Mouse (Mus musculus) lung, embryonic 16.5 days (tissue): ENCODE data around the gene Pias4. TPM values are rescaled to one million over a fixed set of nuclear protein-coding genes. Genes with fewer than 3 reads are reported as not detected.

Source experiments
- ATAC-seq: fragments of 200-750 bp; cut with Nextera tagmentation; 2 replicates; pipeline ENCODE4 v1.8.0; 2017; ENCODE audit warnings: low read depth, mild to moderate bottlenecking, moderate library complexity
- H3K27ac ChIP-seq: fragments of 300-500 bp; sonication (generic); 2 replicates; pipeline ENCODE4 v1.5.1; 2014; ENCODE audit warnings: mild to moderate bottlenecking, control low read depth, low read length
- H3K27me3 ChIP-seq: fragments of 300-500 bp; sonication (generic); 2 replicates; pipeline ENCODE4 v1.6.1; 2014; ENCODE audit warnings: low read depth, low read length, mixed read lengths; ENCODE audit not compliant: control insufficient read depth, insufficient read depth
- H3K36me3 ChIP-seq: fragments of 300-500 bp; sonication (generic); 2 replicates; pipeline ENCODE4 v1.6.1; 2014; ENCODE audit warnings: low read length; ENCODE audit not compliant: control insufficient read depth, insufficient read depth
- H3K4me1 ChIP-seq: fragments of 300-500 bp; sonication (generic); replicated peaks from 2 replicates; pipeline ENCODE4 v1.6.1; 2014; ENCODE audit warnings: low read length, mixed read lengths; ENCODE audit not compliant: control insufficient read depth, insufficient read depth
- H3K4me2 ChIP-seq: fragments of 300-500 bp; sonication (generic); 2 replicates; pipeline ENCODE4 v1.6.1; 2014; ENCODE audit warnings: low read depth, low read length, control low read depth
- H3K4me3 ChIP-seq: fragments of 300-500 bp; sonication (generic); 2 replicates; pipeline ENCODE4 v1.5.1; 2014; ENCODE audit warnings: mild to moderate bottlenecking, low read length, control low read depth
- H3K9ac ChIP-seq: fragments of 300-500 bp; sonication (generic); 2 replicates; pipeline ENCODE4 v1.6.1; 2014; ENCODE audit warnings: low read length, control low read depth
- H3K9me3 ChIP-seq: fragments of 300-500 bp; sonication (generic); 2 replicates; pipeline ENCODE4 v1.6.1; 2016; ENCODE audit warnings: low read length; ENCODE audit not compliant: control insufficient read depth
- WGBS: fragments of 180-500 bp; shearing (Covaris S2); extraction: QIAGEN DNeasy Blood & Tissue Kit; methylation state at CpG from one replicate; pipeline ENCODE4 v1.1.7; 2014; 5-methylcytosine and 5-hydroxymethylcytosine counted together
- polyA plus RNA-seq: library from polyadenylated mRNA; unstranded; fragments of >200 nt; fragmentation: Nextera tagmentation; extraction: Ambion mirVana; gene quantifications from 2 replicates; pipeline ENCODE4 v1.2.1, GENCODE M21; 2015

The Pias4 gene
- polyA plus RNA-seq, 1 experiment from 2014 or later = 41.8 TPM

DNA sequence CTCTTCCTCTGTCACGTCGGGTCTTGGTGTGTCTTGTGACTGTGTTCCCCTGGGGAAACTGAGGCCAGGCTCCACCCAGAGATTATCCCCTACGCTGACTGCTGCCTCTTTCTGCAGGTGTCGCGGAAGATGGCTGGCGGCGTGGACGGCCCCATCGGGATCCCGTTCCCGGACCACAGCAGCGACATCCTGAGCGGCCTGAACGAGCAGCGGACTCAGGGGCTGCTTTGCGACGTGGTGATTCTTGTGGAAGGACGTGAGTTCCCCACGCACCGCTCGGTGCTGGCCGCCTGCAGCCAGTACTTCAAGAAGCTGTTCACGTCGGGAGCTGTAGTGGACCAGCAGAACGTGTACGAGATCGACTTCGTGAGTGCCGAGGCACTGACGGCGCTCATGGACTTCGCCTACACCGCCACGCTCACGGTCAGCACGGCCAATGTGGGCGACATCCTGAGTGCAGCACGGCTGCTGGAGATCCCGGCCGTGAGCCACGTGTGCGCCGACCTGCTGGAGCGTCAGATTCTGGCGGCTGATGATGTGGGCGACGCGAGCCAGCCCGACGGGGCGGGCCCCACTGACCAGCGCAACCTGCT, 23.8 kb downstream of the Pias4 start:
- 92% methylated on average over 52 of the region's 52 CpGs for WGBS
- Histone ChIP-seq H3K9me3 (no peaks in the 10 kb centered on the region), H3K9ac (no peak overlapping the region), H3K27ac (no peak overlapping the region), H3K27me3 (no peaks in the 10 kb centered on the region), H3K4me2 (no peak overlapping the region), H3K4me1 (peaks cover 36% of the 10 kb centered on the region), H3K4me3 (no peak overlapping the region), H3K36me3 (peaks cover 53% of the 10 kb centered on the region)
- no peak for ATAC-seq

DNA sequence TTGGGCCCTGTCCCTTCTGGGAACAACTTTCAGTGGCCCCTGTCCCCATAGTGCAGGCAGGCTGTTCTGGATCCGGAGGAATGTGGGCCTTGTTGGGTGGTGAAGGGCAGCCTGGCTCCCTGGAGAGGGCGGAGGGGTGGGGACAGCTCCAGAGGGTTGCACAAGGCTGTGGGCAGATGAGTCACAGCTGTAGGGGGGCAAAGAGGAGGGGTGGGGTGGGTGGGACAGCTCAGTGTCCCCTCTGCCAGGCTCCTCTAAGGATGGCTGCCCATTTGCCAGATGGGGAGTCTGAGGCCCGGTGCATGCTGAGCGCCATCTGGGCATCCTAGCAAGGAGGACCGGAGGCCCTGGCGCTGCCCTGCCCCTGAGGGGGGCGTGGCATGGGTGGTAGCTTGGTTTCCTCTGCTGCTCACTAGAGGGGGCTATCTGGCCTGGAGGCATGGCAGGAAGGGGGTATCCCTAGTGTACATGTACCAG, 24.5 kb downstream of the Pias4 start:
- no peaks in the 10 kb centered on the region for H3K27me3 ChIP-seq
- no peak overlapping the region for H3K27ac ChIP-seq
- H3K4me2 ChIP-seq = no peak overlapping the region
- WGBS = 84% methylated on average over 7 of the region's 7 CpGs
- ATAC-seq = no peak
- no peaks in the 10 kb centered on the region for H3K9me3 ChIP-seq
- H3K4me1 ChIP-seq = peaks cover 41% of the 10 kb centered on the region
- no peak overlapping the region for H3K4me3 ChIP-seq
- no peak overlapping the region for H3K9ac ChIP-seq
- peaks cover 47% of the 10 kb centered on the region for H3K36me3 ChIP-seq

DNA sequence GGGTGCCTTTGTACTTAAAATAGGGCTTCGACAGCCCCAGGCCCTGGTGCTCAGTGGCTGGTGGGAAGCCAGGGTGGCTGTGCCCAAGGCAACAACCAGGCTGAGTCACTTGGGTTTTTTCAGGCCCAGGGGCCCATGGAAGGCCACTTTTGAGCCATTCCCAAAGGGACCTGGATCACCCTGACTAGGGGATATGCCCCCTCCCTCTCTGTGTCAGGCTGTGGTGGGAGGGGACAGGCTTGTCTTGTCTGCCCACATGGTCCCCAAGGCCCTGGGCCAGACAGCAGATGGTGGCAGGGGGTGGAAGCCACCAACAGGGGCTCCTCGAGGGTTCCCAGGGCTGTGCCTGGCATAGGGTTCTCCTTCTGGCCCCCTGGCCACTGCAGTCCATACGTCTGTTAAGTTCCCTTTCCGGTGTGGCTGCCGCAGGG, 25.2 kb downstream of the Pias4 start:
- no peak overlapping the region for H3K4me3 ChIP-seq
- no peak for ATAC-seq
- no peak overlapping the region for H3K9ac ChIP-seq
- no peak overlapping the region for H3K4me2 ChIP-seq
- no peaks in the 10 kb centered on the region for H3K9me3 ChIP-seq
- H3K4me1 ChIP-seq = peaks cover 41% of the 10 kb centered on the region
- WGBS = 75% methylated on average over 5 of the region's 5 CpGs
- H3K27me3 ChIP-seq = no peaks in the 10 kb centered on the region
- H3K27ac ChIP-seq = no peak overlapping the region
- peaks cover 40% of the 10 kb centered on the region for H3K36me3 ChIP-seq

DNA sequence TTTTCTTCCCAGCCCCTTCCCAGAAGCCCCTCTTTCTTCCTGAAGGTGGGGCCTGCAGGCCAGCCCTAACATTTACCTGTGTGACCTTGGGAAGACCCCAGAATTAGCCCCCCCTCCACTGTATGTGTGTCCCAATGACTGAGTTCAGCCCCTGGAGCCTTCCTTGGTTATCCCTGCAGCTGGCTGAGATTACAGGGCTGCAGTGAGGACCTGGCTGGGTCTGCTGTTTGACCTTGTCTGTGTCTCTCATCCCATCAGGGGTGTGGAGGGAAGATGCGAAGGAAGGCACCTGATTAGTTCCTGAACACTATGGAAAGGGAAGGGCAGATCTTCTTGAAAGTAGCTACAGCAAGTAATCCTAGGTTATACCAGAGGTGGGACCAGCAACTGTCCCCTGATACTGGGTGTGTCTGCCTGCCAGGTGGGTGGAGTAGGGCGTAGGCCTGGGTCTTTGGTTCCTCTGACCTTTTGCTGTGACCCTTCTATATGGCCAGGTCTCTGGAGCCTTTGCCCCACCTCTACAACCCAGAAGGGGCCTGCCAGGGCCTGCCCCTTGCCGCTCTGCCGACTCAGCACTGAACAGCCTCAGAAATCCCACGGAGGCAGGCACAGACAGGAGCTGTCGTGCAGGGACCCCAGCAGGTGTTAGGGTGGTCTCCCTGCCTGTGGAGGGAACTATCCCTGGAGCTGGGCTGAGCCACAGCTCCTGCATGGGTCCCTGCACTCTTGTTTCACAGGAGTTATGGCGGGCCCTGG, 26.1 kb downstream of the Pias4 start:
- Histone ChIP-seq H3K36me3 (peaks cover 32% of the 10 kb centered on the region), H3K4me2 (no peak overlapping the region; the same call in 1 of the 2 replicates), H3K9me3 (no peaks in the 10 kb centered on the region), H3K4me1 (peaks cover 41% of the 10 kb centered on the region), H3K4me3 (no peak overlapping the region), H3K27me3 (no peaks in the 10 kb centered on the region), H3K27ac (0 out of 2 replicates have a peak overlapping the region, but pooled peaks have one; percentile 31), H3K9ac (no peak overlapping the region; the same call in 1 of the 2 replicates)
- WGBS = 80% methylated on average over 7 of the region's 7 CpGs
- no peak for ATAC-seq

DNA sequence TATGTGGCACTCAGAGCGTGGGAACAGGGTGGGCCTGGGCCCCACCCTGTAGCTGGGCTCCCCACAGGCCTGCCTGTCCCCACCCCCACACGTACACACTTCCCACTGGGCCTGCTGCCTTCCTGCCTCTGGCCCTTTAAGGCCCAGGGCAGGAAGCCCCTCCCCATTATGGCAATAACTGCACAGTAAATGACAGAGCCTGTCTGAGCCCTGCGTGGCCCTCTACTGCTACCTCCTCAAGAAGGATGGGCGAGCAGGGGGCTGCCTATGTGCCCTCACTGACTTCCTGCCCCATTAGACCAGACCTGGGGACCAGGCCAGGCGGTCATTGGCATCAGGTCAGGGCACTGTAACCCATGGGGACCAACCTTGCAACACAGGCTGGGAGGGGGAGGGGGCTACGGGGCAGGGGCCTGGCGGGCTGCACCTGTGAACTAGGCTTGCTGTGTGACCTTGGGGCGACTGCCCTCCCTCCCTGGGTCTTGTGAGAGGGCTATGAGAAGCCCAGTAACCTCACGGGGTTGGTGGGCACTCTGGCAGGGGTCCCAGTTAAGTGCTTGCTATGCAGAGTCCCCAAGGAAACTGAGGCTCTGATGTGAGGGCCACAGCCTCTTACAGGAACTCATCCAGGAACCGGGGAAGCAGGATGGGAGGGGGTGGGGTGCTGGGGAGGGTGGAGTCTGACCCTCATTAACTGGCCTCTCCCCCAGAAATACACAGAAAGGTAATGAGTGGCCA, 26.8 kb downstream of the Pias4 start:
- no peak for ATAC-seq
- H3K4me1 ChIP-seq = peaks cover 41% of the 10 kb centered on the region
- 37% methylated on average over 10 of the region's 10 CpGs for WGBS
- peaks cover 24% of the 10 kb centered on the region for H3K36me3 ChIP-seq
- peak overlapping the region; percentile 21 for H3K4me3 ChIP-seq
- H3K9ac ChIP-seq = peak overlapping the region; percentile 55
- H3K9me3 ChIP-seq = no peaks in the 10 kb centered on the region
- peak overlapping the region; percentile 44; the same call in 1 of the 2 replicates for H3K27ac ChIP-seq
- H3K27me3 ChIP-seq = no peaks in the 10 kb centered on the region
- peak overlapping the region; percentile 50 for H3K4me2 ChIP-seq

DNA sequence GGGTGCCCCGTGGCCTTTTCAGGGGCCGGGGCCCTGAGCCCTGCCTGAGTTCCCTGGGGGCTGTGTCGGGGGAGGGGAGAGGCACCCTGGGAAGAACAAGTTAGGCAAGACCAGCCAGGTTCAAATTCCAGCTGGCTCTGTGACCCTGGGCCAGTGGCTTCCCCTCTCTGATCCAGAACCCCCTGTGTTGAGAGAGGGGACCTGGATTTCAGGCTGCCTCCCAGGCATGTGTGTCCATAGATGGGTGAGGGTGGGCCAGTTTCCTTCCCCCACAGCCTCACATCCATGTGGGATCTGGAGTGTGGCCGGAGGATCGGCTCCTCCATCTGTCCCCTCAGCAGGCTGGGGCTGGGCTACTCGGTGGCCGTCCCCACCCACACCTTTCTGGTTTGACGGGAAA, 27.7 kb downstream of the Pias4 start:
- Histone ChIP-seq H3K27me3 (peaks cover 3% of the 10 kb centered on the region; the same call in 1 of the 2 replicates), H3K36me3 (peaks cover 16% of the 10 kb centered on the region), H3K9ac (peak overlapping the region; percentile 55), H3K4me1 (peaks cover 48% of the 10 kb centered on the region), H3K4me2 (peak overlapping the region; percentile 50), H3K27ac (peak overlapping the region; percentile 7; the same call in 1 of the 2 replicates), H3K4me3 (peak overlapping the region; percentile 21), H3K9me3 (no peaks in the 10 kb centered on the region)
- ATAC-seq = no peak
- WGBS = 29% methylated on average over 8 of the region's 8 CpGs

DNA sequence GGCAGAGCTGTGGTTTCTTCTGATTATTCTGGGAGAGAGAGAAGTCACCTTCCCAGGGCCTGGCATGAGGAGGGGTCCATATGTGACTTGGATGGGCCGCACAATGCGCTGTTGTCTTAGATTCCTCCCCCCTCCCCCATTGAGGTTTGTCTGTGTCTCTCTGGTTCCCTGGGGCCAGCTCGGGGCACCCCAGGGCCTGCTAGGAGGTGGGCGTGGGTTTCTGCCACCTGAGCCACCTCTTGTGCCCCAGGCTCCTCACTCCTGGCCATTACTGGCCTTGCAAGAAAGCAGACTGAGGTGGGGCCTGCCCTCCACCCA, 28.2 kb downstream of the Pias4 start:
- ATAC-seq = no peak
- H3K9ac ChIP-seq = peak overlapping the region; percentile 55
- no peak overlapping the region for H3K27ac ChIP-seq
- peaks cover 10% of the 10 kb centered on the region for H3K36me3 ChIP-seq
- H3K4me3 ChIP-seq = peak overlapping the region; percentile 2; the same call in 1 of the 2 replicates
- no peaks in the 10 kb centered on the region for H3K9me3 ChIP-seq
- WGBS = 67% methylated on average over 4 of the region's 4 CpGs
- H3K4me1 ChIP-seq = peaks cover 50% of the 10 kb centered on the region
- H3K4me2 ChIP-seq = peak overlapping the region; percentile 50
- peaks cover 3% of the 10 kb centered on the region; the same call in 1 of the 2 replicates for H3K27me3 ChIP-seq

DNA sequence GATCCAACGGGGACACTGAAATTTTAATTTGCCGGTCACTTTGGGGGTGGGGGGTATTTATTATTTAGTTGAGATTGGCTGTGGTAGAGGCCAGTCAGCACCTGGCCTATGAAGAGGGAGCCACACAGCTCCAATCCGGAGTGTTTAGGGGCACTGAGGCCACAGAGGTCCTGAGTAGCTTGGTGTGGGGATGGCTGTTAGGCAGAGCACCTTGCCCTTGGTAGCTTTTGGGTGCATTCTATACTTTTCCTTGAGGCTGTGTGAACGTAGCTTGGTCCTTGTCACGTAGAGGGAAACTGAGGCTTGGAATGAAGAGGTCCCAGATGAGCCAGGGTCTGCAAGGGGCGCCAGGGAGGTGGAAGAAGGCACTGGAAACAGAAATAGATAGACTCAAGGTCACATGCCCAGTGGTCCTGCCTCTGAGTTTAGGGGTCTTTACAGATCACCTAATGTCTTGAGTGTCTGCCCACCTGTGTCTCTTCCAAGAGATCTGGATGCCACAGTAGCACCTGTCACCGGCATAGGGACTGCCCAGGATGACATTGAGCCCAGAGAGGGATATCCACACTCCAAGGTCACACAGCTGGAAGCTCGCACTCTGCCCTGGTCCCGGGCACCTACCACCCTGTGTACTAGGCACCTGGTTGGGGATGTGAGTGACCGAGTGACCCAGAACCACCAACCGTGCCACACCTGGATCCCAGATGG, 28.7 kb downstream of the Pias4 start:
- 55% methylated on average over 11 of the region's 11 CpGs for WGBS
- peaks cover 5% of the 10 kb centered on the region for H3K36me3 ChIP-seq
- H3K27ac ChIP-seq = peak overlapping the region; percentile 88
- peak overlapping the region; percentile 88 for H3K9ac ChIP-seq
- peak overlapping the region; percentile 91 for H3K4me3 ChIP-seq
- H3K9me3 ChIP-seq = no peaks in the 10 kb centered on the region
- ATAC-seq = no peak
- peaks cover 8% of the 10 kb centered on the region; the same call in 1 of the 2 replicates for H3K27me3 ChIP-seq
- H3K4me2 ChIP-seq = peak overlapping the region; percentile 85
- H3K4me1 ChIP-seq = peaks cover 55% of the 10 kb centered on the region
